Mouse (Mus musculus): ENCODE measurements around the gene Lsm10. TPM values are rescaled to one million over a fixed set of nuclear protein-coding genes. Genes with fewer than 3 reads are reported as not detected.

The Lsm10 gene
- total RNA-seq, 1 experiment from 2014 or later = 15.8 TPM

DNA sequence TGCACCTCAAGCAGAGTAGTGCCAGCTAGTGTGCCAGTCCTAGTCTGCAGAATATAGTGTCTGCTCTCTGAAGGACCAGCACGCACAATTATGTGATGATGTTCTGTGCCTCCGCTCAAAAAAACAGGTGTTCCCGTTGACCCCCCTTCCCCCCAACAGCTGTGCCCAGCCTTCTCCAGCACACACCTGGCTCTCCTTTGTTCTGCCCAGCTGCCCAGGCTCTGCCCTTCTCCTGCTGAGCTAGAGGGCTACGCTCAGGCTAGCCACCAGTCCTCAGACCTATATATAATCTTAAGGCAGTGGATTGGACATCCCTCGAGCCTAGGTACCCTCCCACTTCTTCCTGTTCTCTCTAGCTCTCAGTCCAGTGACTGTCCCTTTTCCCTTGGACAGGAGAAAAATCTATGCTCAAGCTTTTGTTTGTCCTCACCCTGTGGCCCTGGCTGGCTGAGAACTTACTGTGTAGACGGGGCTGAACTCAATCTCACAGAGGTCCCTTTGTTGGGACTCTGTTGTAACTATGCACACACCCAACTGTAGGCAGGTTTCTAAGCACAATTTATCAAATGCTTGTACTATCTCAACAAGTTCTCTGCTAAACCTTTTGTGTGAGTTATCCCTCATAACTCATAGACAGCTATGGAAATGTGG, 19.6 kb downstream of the Lsm10 start:
- ATAC-seq (replicated peaks; ENCODE audit: low read depth, poor library complexity, severe bottlenecking) = no peak

DNA sequence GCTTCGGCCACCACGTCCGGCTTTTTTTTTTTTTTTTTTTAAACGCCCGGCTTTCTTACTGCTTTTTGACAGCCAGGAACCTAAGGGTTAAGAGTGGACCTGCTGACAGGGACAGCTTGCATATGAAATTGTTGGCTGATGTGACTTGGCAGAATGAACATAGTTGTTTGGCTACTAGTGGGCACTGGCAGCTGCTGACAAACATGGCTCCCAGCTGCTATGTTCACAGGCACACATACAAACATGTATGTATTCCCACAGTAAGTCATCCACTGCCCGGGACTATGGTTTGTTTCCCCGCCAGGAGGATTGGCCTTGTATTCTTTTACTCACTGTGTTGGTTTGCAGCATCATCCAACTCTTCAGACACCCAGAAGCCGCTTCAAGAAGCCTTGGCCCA, 20.7 kb downstream of the Lsm10 start:
- ATAC-seq (replicated peaks; ENCODE audit: low read depth, poor library complexity, severe bottlenecking) = no peak

DNA sequence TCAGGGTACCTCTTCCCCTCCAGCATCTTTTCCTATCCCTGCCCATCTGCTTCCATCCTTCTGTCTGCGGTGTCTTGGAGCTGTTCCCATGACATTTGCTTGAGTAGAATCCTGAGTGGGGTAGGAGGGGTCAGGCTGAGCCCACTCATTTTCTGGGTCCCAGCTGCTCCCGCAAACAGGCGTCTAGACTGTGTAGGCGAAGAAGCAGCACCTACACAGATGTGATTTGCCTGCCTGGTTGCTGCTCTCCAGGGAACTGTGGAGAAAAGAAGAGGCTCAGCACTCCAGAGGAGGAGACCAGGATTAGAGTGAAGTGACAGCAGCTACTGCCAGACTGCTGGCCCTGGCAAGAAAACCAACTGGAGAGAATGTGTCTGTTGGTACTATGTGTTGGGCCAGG, 22.2 kb downstream of the Lsm10 start:
- no peak for ATAC-seq (replicated peaks; ENCODE audit: low read depth, poor library complexity, severe bottlenecking)

GRCm38 (mm10) chr4:126119051-126119450, 22.6 kb downstream of the Lsm10 start:
- no peak for ATAC-seq (replicated peaks; ENCODE audit: low read depth, poor library complexity, severe bottlenecking)

DNA sequence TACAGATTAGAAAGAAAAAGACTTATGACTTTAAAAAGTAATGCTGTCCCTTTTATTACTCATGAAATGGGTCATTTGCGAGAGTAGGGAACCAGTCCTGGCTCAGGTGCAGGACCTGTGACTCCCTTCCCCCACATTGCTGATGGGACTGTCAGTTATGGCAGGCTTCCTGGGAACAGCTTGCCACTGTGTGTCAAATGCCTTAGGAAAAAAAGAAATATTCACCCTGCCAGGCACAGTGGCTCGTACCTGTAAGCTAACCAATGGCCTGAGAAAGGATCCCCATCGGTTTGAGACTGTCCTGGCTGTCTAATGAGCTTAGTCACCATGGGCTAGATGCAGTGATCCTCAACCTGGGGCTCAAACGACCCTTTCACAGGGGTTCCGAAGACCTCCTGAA, 23.6 kb downstream of the Lsm10 start:
- no peak for ATAC-seq (replicated peaks; ENCODE audit: low read depth, poor library complexity, severe bottlenecking)

GRCm38 (mm10) chr4:126120506-126120905, 24.1 kb downstream of the Lsm10 start:
- no peak for ATAC-seq (replicated peaks; ENCODE audit: low read depth, poor library complexity, severe bottlenecking)

- no peak for ATAC-seq (replicated peaks; ENCODE audit: low read depth, poor library complexity, severe bottlenecking)
Observed at GRCm38 (mm10) chr4:126123309-126124040, 27.1 kb downstream of the Lsm10 start.

DNA sequence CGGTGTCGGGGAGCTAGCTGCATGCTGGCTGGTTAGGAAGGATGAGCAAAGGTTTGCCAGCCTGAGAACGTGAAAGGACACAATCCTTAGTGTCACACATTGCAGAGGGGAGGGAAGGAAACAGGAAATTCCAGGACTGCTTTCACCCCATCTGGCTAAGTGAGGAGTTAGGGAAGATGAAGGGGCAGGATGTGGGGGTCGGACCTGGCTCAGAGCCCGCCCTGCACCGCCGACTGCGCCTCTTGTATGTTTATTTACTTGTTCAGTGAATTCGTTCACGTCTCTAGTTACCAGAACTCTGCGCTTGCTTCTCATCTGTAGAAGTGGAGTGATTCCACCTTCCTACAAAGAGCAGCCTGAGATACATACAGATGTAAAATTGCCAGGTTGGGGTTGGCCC, 34.1 kb downstream of the Lsm10 start:
- ATAC-seq (replicated peaks; ENCODE audit: low read depth, poor library complexity, severe bottlenecking) = no peak

- ATAC-seq (replicated peaks; ENCODE audit: low read depth, poor library complexity, severe bottlenecking) = peak; percentile 97
Observed at GRCm38 (mm10) chr4:126131290-126132121, 35.1 kb downstream of the Lsm10 start.

DNA sequence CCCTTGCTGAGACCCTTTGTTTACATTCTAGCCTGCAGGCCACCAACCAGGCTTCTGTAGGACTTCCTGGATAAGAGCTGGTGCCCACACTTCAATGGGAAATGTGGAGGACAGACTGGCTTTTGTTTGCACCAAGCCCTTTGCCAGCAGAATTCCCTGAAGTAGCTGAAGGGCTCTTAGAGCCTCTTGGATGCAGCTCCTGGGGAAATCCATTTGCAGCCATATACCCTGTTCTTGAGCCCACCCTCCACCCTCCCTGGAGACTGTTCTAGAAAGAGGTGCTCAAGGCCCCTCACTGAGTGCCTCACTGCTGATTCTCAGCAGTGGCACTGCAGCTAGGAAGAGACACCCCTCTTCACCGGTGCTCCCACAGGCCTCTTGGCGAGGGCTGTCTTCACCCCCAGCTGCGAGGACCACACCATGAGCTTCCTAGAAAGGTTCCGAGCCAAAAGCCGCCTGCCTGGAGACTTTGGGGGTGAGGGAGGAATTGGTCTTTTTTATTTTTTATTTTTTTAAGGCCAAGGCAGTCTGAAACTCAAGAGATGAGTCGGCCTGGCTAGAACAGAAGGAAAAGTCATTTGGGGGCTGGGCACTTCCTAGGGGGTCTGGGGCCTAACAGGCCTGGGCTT, 36.3 kb downstream of the Lsm10 start:
- no peak for ATAC-seq (replicated peaks; ENCODE audit: low read depth, poor library complexity, severe bottlenecking)

DNA sequence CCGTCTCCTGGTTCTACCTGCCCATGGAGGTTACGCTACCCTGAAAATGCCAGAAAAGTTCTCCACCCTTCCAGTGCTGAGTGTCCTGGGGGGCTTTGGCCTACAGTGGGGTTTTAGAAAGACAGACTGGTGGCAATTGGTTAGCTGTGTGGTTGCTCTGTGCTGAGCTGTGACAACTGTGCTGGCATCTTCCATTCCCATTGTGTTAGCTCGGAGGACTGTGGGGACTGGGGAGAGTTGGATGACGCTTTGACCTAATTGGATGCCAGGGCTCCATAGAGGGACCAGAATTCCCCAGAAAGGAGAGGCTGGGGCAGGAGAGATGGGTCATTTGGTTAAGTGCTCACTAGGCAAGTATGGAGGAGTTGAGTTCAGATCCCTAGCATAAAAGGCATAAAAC, 37.8 kb downstream of the Lsm10 start:
- ATAC-seq (replicated peaks; ENCODE audit: low read depth, poor library complexity, severe bottlenecking) = no peak

DNA sequence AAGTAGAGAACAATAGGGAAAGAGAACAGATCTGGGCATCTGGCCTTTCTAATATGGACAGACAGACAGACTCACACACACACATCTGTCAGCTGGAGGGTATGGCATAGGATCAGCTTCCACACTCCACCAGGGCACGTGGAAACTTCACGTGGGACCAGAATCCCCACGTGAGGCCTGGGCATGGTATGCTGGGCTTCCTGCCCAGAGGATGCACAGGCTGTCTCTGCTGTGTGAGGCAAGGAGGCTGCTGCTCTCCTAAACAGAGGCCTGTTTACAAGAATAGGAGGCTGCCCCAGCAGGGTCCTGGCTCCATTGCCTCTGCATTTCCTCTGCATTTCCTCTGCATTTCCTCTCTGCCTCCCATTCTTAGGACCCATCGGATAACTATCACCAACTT, 38.2 kb downstream of the Lsm10 start:
- no peak for ATAC-seq (replicated peaks; ENCODE audit: low read depth, poor library complexity, severe bottlenecking)

DNA sequence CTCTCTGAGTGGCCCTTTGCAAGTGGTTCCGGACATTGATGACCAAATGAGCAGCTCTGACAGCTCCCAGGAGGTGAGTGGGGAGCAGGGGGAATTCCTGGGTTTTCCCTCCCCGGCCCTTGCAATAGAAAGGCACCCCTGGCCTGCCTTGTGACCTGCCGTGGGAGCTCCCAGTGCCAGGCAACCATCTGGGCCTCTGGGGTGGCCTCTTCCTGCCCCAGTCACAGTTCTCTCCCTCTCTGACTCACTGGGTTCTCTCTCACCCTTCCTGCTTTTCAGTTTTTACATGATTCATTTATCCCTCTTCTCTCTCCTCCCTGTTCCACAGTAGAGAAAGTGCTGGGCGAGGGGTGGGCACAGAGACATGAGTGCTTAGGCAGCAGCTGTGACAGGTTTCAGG, 41.4 kb downstream of the Lsm10 start:
- ATAC-seq (replicated peaks; ENCODE audit: low read depth, poor library complexity, severe bottlenecking) = no peak

- no peak for ATAC-seq (replicated peaks; ENCODE audit: low read depth, poor library complexity, severe bottlenecking)
Observed at GRCm38 (mm10) chr4:126141021-126141420, 44.6 kb downstream of the Lsm10 start.

GRCm38 (mm10) chr4:126145396-126145795, 49.0 kb downstream of the Lsm10 start:
- no peak for ATAC-seq (replicated peaks; ENCODE audit: low read depth, poor library complexity, severe bottlenecking)

DNA sequence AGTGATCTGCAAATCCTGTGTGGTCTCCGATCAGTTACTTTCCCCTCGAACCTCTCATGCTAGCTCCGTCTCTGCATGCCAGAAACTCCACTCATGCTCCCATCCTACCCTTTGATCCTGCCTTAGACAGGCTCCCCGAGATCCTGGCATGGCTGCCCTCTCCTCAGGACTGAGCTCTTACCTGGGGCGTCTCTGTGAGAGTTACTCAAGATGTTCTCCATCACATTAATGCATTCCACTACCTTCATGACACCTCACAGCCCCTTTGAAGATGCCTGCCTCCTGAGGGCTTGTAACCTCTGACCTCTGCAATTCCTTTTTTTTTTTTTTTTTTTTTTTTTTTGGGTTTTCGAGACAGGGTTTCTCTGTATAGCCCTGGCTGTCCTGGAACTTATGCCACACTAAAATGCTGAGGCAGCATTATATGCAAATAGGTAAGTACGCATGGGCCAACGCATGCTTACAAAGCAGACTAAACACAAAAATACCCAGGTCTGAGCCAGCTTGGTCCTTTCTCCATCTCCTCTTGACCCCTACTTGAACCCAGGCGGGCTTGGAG, 50.6 kb downstream of the Lsm10 start:
- ATAC-seq (replicated peaks; ENCODE audit: low read depth, poor library complexity, severe bottlenecking) = no peak

GRCm38 (mm10) chr4:126147533-126148160, 51.2 kb downstream of the Lsm10 start, which contains the start of gene Eva1b:
Gene Eva1b (plus strand): TSS chr4:126147744.
- no peak for ATAC-seq (replicated peaks; ENCODE audit: low read depth, poor library complexity, severe bottlenecking)

All from common myeloid progenitor, adult 5-6 weeks (primary cell).